In the genomic region with DNA sequence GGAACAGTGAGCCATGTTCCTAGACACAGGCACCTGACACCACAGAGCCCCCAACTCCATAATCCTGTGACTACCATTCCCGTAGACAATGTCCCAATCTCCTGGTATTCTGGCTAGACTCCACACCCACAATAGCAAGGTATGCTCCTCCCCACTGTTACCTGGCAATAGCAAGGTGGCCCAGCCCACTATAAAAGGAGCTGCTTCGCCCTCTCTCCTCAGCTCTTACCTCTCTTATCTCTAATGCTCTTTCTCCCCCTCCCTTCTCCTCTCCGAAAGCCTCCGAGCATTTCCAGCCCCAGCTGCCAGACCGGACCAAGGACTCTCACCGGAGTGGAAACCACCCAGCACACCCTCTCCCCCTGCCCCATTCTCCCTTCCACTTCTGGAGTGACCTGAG, we compare ENCODE assay signal across 20 mouse cellular contexts.
A peak's percentile ranks its signal among the peaks of the same experiment; 100 is the strongest.
DNase-seq lines count a peak whose midpoint lies in the region; ATAC-seq lines count a peak whose summit lies in the region.
"Had no signal": no experiment of that assay in that cellular context is flagged by ENCODE, and none has a peak within 500 bp of the region (broad histone marks: within the 10 kb centered on the region; RNA-seq: fewer than 3 reads in every experiment).

No protein-coding gene starts in this region.

- ATAC-seq in hindbrain, embryonic 15.5 days (ENCODE audit: low FRiP score, low read depth), result no peak
- ATAC-seq in hindbrain, embryonic 16.5 days, result no peak
- ATAC-seq in midbrain, embryonic 13.5 days, result no peak
- peak; percentile 78 for ATAC-seq in intestine, embryonic 15.5 days
- no peak for ATAC-seq in neural tube, embryonic 14.5 days (ENCODE audit: low read depth)
- ATAC-seq: forebrain, embryonic 16.5 days had no signal

- H3K4me3 ChIP-seq in hindbrain, embryonic 15.5 days, result no peak overlapping the region
- no peak overlapping the region for H3K4me3 ChIP-seq in hindbrain, embryonic 16.5 days (ENCODE audit: low read length)
- no peak overlapping the region for H3K4me3 ChIP-seq in midbrain, embryonic 10.5 days
- H3K4me3 ChIP-seq in midbrain, embryonic 13.5 days (replicated peaks), result no peak overlapping the region
- H3K4me3 ChIP-seq in intestine, embryonic 15.5 days (replicated peaks), result no peak overlapping the region
- no peak overlapping the region for H3K4me3 ChIP-seq in neural tube, embryonic 14.5 days (ENCODE audit: low read depth, low read length)
- H3K4me3 ChIP-seq: embryonic facial prominence, embryonic 13.5 days; forebrain, embryonic 12.5 days; heart, embryonic 10.5 days; heart, embryonic 15.5 days had no signal

- no peak for DNase-seq in midbrain, embryonic 10.5 days (ENCODE audit: low spot score)
- DNase-seq in ovary, postnatal 36 days (ENCODE audit: low spot score), result no peak
- DNase-seq in cerebellum, postnatal 25 days, result no peak
- DNase-seq: adrenal gland, postnatal 10 days; cerebellum, adult 11 months; cerebellum, adult 8-10 months; cerebellum, postnatal 36 days; gastrocnemius, postnatal 10 days; heart, adult 18-20 months; heart, postnatal 14 days had no signal

- H3K27ac ChIP-seq in hindbrain, embryonic 15.5 days (replicated peaks), result peak overlapping the region; percentile 61; the same call in 1 of the 2 replicates
- no peak overlapping the region for H3K27ac ChIP-seq in hindbrain, embryonic 16.5 days (ENCODE audit: low read depth, low read length)
- peak overlapping the region; percentile 42; the same call in 1 of the 2 replicates for H3K27ac ChIP-seq in midbrain, embryonic 10.5 days (replicated peaks)
- no peak overlapping the region for H3K27ac ChIP-seq in midbrain, embryonic 13.5 days
- H3K27ac ChIP-seq in intestine, embryonic 15.5 days, result no peak overlapping the region
- peak overlapping the region; percentile 53; the same call in 1 of the 2 replicates for H3K27ac ChIP-seq in neural tube, embryonic 14.5 days (ENCODE audit: low read depth, low read length)
- H3K27ac ChIP-seq: embryonic facial prominence, embryonic 13.5 days; forebrain, embryonic 12.5 days; heart, embryonic 10.5 days; heart, embryonic 15.5 days had no signal

- no peaks in the 10 kb centered on the region for H3K27me3 ChIP-seq in hindbrain, embryonic 15.5 days
- H3K27me3 ChIP-seq in hindbrain, embryonic 16.5 days (replicated peaks; ENCODE audit: control insufficient read depth, insufficient read depth, low read length), result no peaks in the 10 kb centered on the region
- no peaks in the 10 kb centered on the region for H3K27me3 ChIP-seq in midbrain, embryonic 10.5 days (ENCODE audit: low read depth, poor library complexity, severe bottlenecking)
- no peaks in the 10 kb centered on the region for H3K27me3 ChIP-seq in midbrain, embryonic 13.5 days
- H3K27me3 ChIP-seq in intestine, embryonic 15.5 days (replicated peaks), result no peaks in the 10 kb centered on the region
- no peaks in the 10 kb centered on the region for H3K27me3 ChIP-seq in neural tube, embryonic 14.5 days (ENCODE audit: control insufficient read depth, insufficient read depth, low read length)
- H3K27me3 ChIP-seq: forebrain, embryonic 12.5 days had no signal

- no peak overlapping the region for H3K4me2 ChIP-seq in hindbrain, embryonic 15.5 days
- no peak overlapping the region for H3K4me2 ChIP-seq in hindbrain, embryonic 16.5 days (ENCODE audit: low read length)
- no peak overlapping the region for H3K4me2 ChIP-seq in midbrain, embryonic 13.5 days (replicated peaks)
- H3K4me2 ChIP-seq in intestine, embryonic 15.5 days (replicated peaks), result peak overlapping the region; percentile 28; the same call in 1 of the 2 replicates
- no peak overlapping the region for H3K4me2 ChIP-seq in neural tube, embryonic 14.5 days (ENCODE audit: low read depth, low read length)
- H3K4me2 ChIP-seq: embryonic facial prominence, embryonic 13.5 days; forebrain, embryonic 12.5 days; heart, embryonic 15.5 days had no signal

- H3K4me1 ChIP-seq in hindbrain, embryonic 15.5 days (replicated peaks), result peaks cover 20% of the 10 kb centered on the region
- H3K4me1 ChIP-seq in hindbrain, embryonic 16.5 days (ENCODE audit: control insufficient read depth, insufficient read depth, low read depth, low read length), result peaks cover 8% of the 10 kb centered on the region
- H3K4me1 ChIP-seq in midbrain, embryonic 10.5 days, result peaks cover 27% of the 10 kb centered on the region
- peaks cover 26% of the 10 kb centered on the region for H3K4me1 ChIP-seq in midbrain, embryonic 13.5 days (replicated peaks)
- H3K4me1 ChIP-seq in intestine, embryonic 15.5 days (replicated peaks), result peaks cover 13% of the 10 kb centered on the region; the same call in 1 of the 2 replicates
- peaks cover 18% of the 10 kb centered on the region; the same call in 1 of the 2 replicates for H3K4me1 ChIP-seq in neural tube, embryonic 14.5 days (ENCODE audit: control insufficient read depth, insufficient read depth, low read length)
- H3K4me1 ChIP-seq: heart, embryonic 15.5 days had no signal

- WGBS in hindbrain, embryonic 15.5 days, result 76% methylated on average over 6 of the region's 6 CpGs
- WGBS in hindbrain, embryonic 16.5 days, result 77% methylated on average over 6 of the region's 6 CpGs
- WGBS in midbrain, embryonic 10.5 days, result 73% methylated on average over 6 of the region's 6 CpGs
- 71% methylated on average over 6 of the region's 6 CpGs for WGBS in midbrain, embryonic 13.5 days
- 25% methylated on average over 6 of the region's 6 CpGs for WGBS in intestine, embryonic 15.5 days
- WGBS in neural tube, embryonic 14.5 days, result 76% methylated on average over 6 of the region's 6 CpGs

- no peaks in the 10 kb centered on the region for H3K36me3 ChIP-seq in hindbrain, embryonic 15.5 days
- H3K36me3 ChIP-seq in hindbrain, embryonic 16.5 days (ENCODE audit: control insufficient read depth, insufficient read depth, low read length), result no peaks in the 10 kb centered on the region
- H3K36me3 ChIP-seq in midbrain, embryonic 10.5 days, result no peaks in the 10 kb centered on the region
- no peaks in the 10 kb centered on the region for H3K36me3 ChIP-seq in midbrain, embryonic 13.5 days
- no peaks in the 10 kb centered on the region for H3K36me3 ChIP-seq in intestine, embryonic 15.5 days
- H3K36me3 ChIP-seq in neural tube, embryonic 14.5 days (ENCODE audit: control insufficient read depth, insufficient read depth, low read length), result no peaks in the 10 kb centered on the region
- H3K36me3 ChIP-seq: embryonic facial prominence, embryonic 13.5 days; forebrain, embryonic 12.5 days; heart, embryonic 10.5 days; heart, embryonic 15.5 days had no signal

- H3K9ac ChIP-seq in hindbrain, embryonic 15.5 days, result no peak overlapping the region
- H3K9ac ChIP-seq in hindbrain, embryonic 16.5 days (ENCODE audit: low read depth, low read length), result no peak overlapping the region
- no peak overlapping the region for H3K9ac ChIP-seq in midbrain, embryonic 13.5 days (replicated peaks)
- H3K9ac ChIP-seq in intestine, embryonic 15.5 days, result no peak overlapping the region
- H3K9ac ChIP-seq in neural tube, embryonic 14.5 days (replicated peaks; ENCODE audit: low read depth, low read length), result no peak overlapping the region
- H3K9ac ChIP-seq: embryonic facial prominence, embryonic 13.5 days; forebrain, embryonic 12.5 days; heart, embryonic 15.5 days had no signal

- H3K9me3 ChIP-seq in hindbrain, embryonic 15.5 days, result no peaks in the 10 kb centered on the region
- H3K9me3 ChIP-seq in hindbrain, embryonic 16.5 days (ENCODE audit: control insufficient read depth, low read length), result no peaks in the 10 kb centered on the region
- no peaks in the 10 kb centered on the region for H3K9me3 ChIP-seq in midbrain, embryonic 10.5 days (replicated peaks)
- no peaks in the 10 kb centered on the region for H3K9me3 ChIP-seq in midbrain, embryonic 13.5 days
- H3K9me3 ChIP-seq in intestine, embryonic 15.5 days, result no peaks in the 10 kb centered on the region
- H3K9me3 ChIP-seq in neural tube, embryonic 14.5 days (ENCODE audit: control insufficient read depth, low read length), result no peaks in the 10 kb centered on the region
- H3K9me3 ChIP-seq: embryonic facial prominence, embryonic 13.5 days; forebrain, embryonic 12.5 days; heart, embryonic 10.5 days; heart, embryonic 15.5 days had no signal

Comparison
In these comparisons a context has a peak if more than half of its experiments do, and no peak if none do; other contexts are left out.
1. H3K27ac ChIP-seq: peak in hindbrain, embryonic 15.5 days (single experiment), midbrain, embryonic 10.5 days (single experiment) and neural tube, embryonic 14.5 days (single experiment); none in hindbrain, embryonic 16.5 days (single experiment), midbrain, embryonic 13.5 days (single experiment) and intestine, embryonic 15.5 days (single experiment).